Mouse (Mus musculus) megakaryocyte, embryonic 14.5 days (primary cell): ENCODE results near the gene Zdhhc7.

Source experiments
- FLI1 ChIP-seq: IDR thresholded peaks from 2 replicates; pipeline ENCODE4 v1.6.1; 2012; ENCODE audit warnings: low read length, inconsistent platforms, mixed read lengths
- GATA1 ChIP-seq: IDR thresholded peaks from 3 replicates; pipeline ENCODE4 v1.6.1; 2012; ENCODE audit warnings: mixed read lengths, low read length, inconsistent platforms, borderline replicate concordance

- TF ChIP-seq GATA1 (no peak), FLI1 (no peak)
Measured at GRCm38 (mm10) chr8:120071684-120072083, 29.6 kb downstream of the Zdhhc7 start.
